Mouse (Mus musculus): ENCODE data around the gene Fut2. TPM values are rescaled to one million over a fixed set of nuclear protein-coding genes. Genes with fewer than 3 reads are reported as not detected.
"Not testable (repeated sequence)": the region's sequence is repeated elsewhere in the genome, so short reads cannot be mapped to it uniquely, and the experiment has no call there.

Gene Fut2
- polyA plus RNA-seq, 1 experiment from 2014 or later: 0.42 TPM

GRCm38 (mm10) chr7:45660746-45661478 is 5.3 kb downstream of the Fut2 start:
- H3K4me2 ChIP-seq: no peak overlapping the region
- WGBS: 70% methylated on average over 11 of the region's 11 CpGs
- no peaks in the 10 kb centered on the region for H3K27me3 ChIP-seq
- peaks cover 28% of the 10 kb centered on the region for H3K4me1 ChIP-seq
- no peak overlapping the region for H3K27ac ChIP-seq
- no peak overlapping the region for H3K4me3 ChIP-seq (replicated peaks)
- H3K9ac ChIP-seq: no peak overlapping the region
- no peaks in the 10 kb centered on the region; the same call in 1 of the 2 replicates for H3K9me3 ChIP-seq (replicated peaks)
- no peak for ATAC-seq (replicated peaks; ENCODE audit: low FRiP score)
- no peaks in the 10 kb centered on the region for H3K36me3 ChIP-seq

DNA sequence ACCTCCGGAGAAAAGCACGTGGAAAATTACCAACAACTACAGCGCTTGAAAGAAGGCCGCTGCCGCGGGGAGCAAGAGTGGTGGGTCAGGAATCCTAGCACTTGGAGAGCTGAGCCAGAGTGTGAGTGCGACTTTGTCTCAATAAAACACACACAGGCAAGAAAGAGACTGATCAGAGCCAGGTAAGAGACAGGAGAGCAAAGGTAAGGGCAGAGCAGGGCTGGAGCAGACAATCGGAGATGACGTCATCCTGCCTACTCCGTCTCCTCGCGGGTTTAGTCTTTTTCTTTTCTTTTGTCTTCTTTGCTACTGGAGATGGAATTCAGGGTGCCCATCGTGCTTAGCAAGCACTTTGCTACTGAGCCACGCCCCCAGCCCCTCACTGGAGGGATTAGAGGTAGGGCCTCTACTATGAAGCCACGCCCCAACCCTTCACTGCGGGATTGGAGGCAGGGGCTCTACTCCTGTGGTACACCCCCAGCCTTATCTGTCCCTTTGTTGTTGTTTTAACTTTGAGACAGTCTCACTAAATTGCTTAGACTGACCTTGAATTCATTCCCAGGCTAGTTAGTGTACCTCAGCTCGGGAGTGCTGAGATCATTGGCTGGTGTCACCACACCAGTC is 11.7 kb downstream of the Fut2 start:
- WGBS: 38% methylated on average over 17 of the region's 17 CpGs

GRCm38 (mm10) chr7:45650484-45650883 is 15.7 kb downstream of the Fut2 start:
- not testable (repeated sequence) for ATAC-seq (replicated peaks; ENCODE audit: low FRiP score); H3K36me3 ChIP-seq

More for the DNA sequence above, 11.7 kb downstream of the Fut2 start:
- Histone ChIP-seq H3K36me3 (no peaks in the 10 kb centered on the region), H3K9ac (no peak overlapping the region), H3K4me2 (peak overlapping the region; percentile 47), H3K4me1 (peaks cover 5% of the 10 kb centered on the region; the same call in 1 of the 2 replicates), H3K27me3 (no peaks in the 10 kb centered on the region), H3K4me3 (replicated peaks) (no peak overlapping the region), H3K9me3 (replicated peaks) (no peaks in the 10 kb centered on the region; the same call in 1 of the 2 replicates), H3K27ac (no peak overlapping the region)
- no peak for ATAC-seq (replicated peaks; ENCODE audit: low FRiP score)

DNA sequence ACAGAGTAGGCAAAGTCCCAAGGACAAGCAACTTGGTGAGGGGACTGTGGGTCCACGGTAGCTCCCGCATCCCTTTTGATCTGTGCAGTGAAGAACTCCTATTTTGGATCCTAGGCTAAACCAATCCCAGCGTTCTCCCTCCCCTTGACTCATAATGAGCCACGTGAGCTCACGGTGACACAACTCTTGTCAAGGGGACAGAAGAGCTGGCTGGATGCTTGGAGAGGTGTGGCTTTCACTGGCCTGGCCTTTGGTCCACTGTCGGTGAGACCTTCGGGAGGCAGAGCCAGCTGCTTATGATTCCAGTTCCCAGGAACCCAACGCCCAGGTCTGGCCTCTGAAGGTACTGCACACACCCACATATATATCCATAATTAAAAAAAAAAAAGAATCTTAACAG is 16.8 kb downstream of the Fut2 start:
- Histone ChIP-seq H3K4me3 (replicated peaks) (no peak overlapping the region), H3K36me3 (no peaks in the 10 kb centered on the region), H3K27me3 (no peaks in the 10 kb centered on the region), H3K4me2 (no peak overlapping the region), H3K27ac (no peak overlapping the region), H3K9ac (no peak overlapping the region), H3K9me3 (replicated peaks) (no peaks in the 10 kb centered on the region), H3K4me1 (peaks cover 9% of the 10 kb centered on the region)
- WGBS: 71% methylated on average over 8 of the region's 8 CpGs
- ATAC-seq (replicated peaks; ENCODE audit: low FRiP score): no peak

More at GRCm38 (mm10) chr7:45650484-45650883, 15.7 kb downstream of the Fut2 start:
- H3K4me3 ChIP-seq (replicated peaks); H3K4me1 ChIP-seq; H3K9ac ChIP-seq; H3K9me3 ChIP-seq (replicated peaks); H3K27me3 ChIP-seq; H3K4me2 ChIP-seq; H3K27ac ChIP-seq: not testable (repeated sequence)
- WGBS: 94% methylated on average over 20 of the region's 20 CpGs

DNA sequence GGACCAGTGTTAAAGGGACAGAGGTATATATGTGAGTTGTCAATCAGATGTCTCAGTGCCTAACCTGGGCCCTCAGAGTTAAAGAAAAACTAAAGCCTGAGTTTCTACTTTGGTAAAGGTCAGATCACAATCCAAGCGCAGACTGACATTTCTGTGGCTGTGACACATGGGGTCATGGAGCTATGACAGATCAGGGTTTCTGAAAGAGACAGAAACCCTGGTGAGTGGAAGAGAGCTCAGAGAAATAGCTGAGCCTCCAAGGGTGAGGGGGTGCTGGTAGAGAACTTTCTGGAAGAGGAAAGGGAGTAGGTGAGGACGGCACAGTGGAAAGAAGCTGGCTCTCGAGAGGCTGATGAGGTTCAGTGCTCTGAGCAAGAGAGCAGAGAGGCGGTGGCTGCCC is 19.5 kb downstream of the Fut2 start:
- ATAC-seq (replicated peaks; ENCODE audit: low FRiP score): no peak
- H3K27ac ChIP-seq: no peak overlapping the region
- no peaks in the 10 kb centered on the region for H3K9me3 ChIP-seq (replicated peaks)
- H3K36me3 ChIP-seq: no peaks in the 10 kb centered on the region
- peaks cover 29% of the 10 kb centered on the region for H3K4me1 ChIP-seq
- H3K4me3 ChIP-seq (replicated peaks): no peak overlapping the region
- H3K27me3 ChIP-seq: no peaks in the 10 kb centered on the region
- no peak overlapping the region for H3K4me2 ChIP-seq
- WGBS: 63% methylated on average over 4 of the region's 4 CpGs
- no peak overlapping the region for H3K9ac ChIP-seq

- ATAC-seq (replicated peaks; ENCODE audit: low FRiP score): no peak
- no peak overlapping the region for H3K27ac ChIP-seq
- no peaks in the 10 kb centered on the region for H3K9me3 ChIP-seq (replicated peaks)
- no peaks in the 10 kb centered on the region for H3K36me3 ChIP-seq
- H3K4me3 ChIP-seq (replicated peaks): no peak overlapping the region
- H3K27me3 ChIP-seq: no peaks in the 10 kb centered on the region
- 82% methylated on average over 7 of the region's 7 CpGs for WGBS
- H3K4me1 ChIP-seq: peaks cover 40% of the 10 kb centered on the region
- no peak overlapping the region for H3K4me2 ChIP-seq
- H3K9ac ChIP-seq: no peak overlapping the region
Observed at GRCm38 (mm10) chr7:45645591-45645971, 20.6 kb downstream of the Fut2 start.

DNA sequence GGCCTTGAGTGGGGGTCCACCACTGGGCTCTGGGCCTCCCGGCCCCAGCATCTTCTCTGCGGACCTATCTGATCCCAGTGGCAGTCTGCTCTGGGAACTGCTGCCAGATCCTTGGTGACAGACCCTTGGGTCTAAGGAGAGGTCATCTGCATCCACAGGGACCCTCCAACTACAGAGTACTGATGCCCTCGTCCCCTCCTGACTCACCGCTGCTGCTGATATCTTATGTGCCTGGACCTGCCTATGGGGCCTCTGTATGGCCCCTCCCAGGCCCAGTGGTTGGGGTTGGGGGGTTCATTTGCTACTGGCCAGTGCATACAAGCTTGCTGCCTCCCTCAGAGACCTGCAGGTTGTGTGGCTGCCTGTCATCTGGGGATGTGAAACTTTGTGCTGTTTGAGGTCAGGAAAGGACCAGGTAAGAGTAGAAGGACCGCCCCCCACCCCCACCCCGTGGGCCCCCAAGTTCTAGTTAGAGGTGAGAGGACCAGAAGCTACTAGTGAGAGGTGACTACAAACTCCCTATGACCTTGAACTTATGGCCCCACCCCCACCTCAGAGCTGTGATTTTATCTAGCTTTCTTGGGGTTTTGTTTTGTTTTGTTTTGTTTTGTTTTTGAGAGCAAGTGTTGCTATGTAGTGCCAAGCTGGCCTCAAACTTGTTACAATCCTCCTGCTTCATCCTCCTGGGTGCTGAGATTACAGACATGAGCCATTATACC is 21.2 kb downstream of the Fut2 start:
- H3K36me3 ChIP-seq: no peaks in the 10 kb centered on the region
- WGBS: 71% methylated on average over 6 of the region's 6 CpGs
- H3K4me2 ChIP-seq: peak overlapping the region; percentile 76
- no peaks in the 10 kb centered on the region for H3K27me3 ChIP-seq
- H3K9me3 ChIP-seq (replicated peaks): no peaks in the 10 kb centered on the region
- peak overlapping the region; percentile 95 for H3K27ac ChIP-seq
- peak overlapping the region; percentile 47 for H3K4me3 ChIP-seq (replicated peaks)
- H3K9ac ChIP-seq: peak overlapping the region; percentile 39; the same call in 1 of the 2 replicates
- ATAC-seq (replicated peaks; ENCODE audit: low FRiP score): no peak
- H3K4me1 ChIP-seq: peaks cover 45% of the 10 kb centered on the region

DNA sequence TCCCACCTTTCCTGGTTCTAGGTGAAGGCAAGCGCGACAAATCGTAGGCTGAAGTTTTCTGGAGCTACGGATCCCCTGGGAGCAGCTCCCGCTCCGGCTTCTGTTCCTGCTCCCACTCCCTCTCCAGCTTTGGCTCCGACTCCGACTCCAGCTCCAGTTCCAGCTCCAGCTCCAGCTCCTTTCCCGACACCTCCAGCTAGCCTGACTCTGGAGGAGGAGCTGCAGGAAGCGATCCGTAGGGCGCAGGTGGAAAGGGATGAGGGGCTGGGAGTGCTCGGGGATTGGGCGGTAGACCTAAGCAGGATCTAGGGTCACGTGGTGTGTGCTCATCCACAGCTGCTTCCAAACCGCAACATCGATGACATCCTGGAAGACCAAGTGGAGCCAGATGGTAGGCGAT is 22.0 kb downstream of the Fut2 start:
- peaks cover 54% of the 10 kb centered on the region for H3K4me1 ChIP-seq
- peak overlapping the region; percentile 76 for H3K4me2 ChIP-seq
- H3K9me3 ChIP-seq (replicated peaks): no peaks in the 10 kb centered on the region
- peak; percentile 13 for ATAC-seq (replicated peaks; ENCODE audit: low FRiP score)
- H3K36me3 ChIP-seq: no peaks in the 10 kb centered on the region
- H3K27ac ChIP-seq: peak overlapping the region; percentile 95
- H3K4me3 ChIP-seq (replicated peaks): peak overlapping the region; percentile 47
- peak overlapping the region; percentile 39 for H3K9ac ChIP-seq
- no peaks in the 10 kb centered on the region for H3K27me3 ChIP-seq
- WGBS: 5% methylated on average over 18 of the region's 18 CpGs

GRCm38 (mm10) chr7:45643441-45644178 is 22.6 kb downstream of the Fut2 start:
- 2% methylated on average over 28 of the region's 28 CpGs for WGBS
- H3K4me1 ChIP-seq: peaks cover 59% of the 10 kb centered on the region
- H3K9ac ChIP-seq: peak overlapping the region; percentile 61
- peak overlapping the region; percentile 95 for H3K27ac ChIP-seq
- peak overlapping the region; percentile 47 for H3K4me3 ChIP-seq (replicated peaks)
- no peaks in the 10 kb centered on the region for H3K27me3 ChIP-seq
- ATAC-seq (replicated peaks; ENCODE audit: low FRiP score): peak; percentile 91
- no peaks in the 10 kb centered on the region for H3K36me3 ChIP-seq
- H3K4me2 ChIP-seq: peak overlapping the region; percentile 76
- no peaks in the 10 kb centered on the region for H3K9me3 ChIP-seq (replicated peaks)

GRCm38 (mm10) chr7:45642503-45643255 is 23.5 kb downstream of the Fut2 start:
- H3K36me3 ChIP-seq: no peaks in the 10 kb centered on the region
- H3K4me1 ChIP-seq: peaks cover 68% of the 10 kb centered on the region

DNA sequence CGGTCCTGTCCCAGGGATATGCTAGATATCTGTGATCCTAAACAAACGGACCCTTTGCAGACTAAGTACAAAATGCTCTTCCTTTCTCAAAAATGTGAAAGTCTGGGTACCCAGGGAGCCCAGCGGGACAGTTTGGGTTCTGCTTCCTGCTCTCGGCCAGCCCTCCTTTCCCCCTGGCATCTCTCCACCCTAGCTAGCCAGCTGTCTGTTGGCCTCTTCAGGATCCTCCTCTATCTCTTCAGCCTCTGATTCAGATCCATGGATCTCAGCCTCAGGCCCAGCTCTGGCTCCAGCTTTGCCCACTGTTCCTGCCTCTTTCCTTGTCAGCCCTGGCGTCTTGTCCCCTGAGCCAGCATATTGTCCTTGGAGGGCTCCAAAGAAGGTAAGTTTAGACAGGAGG is 24.1 kb downstream of the Fut2 start:
- Histone ChIP-seq H3K9ac (0 out of 2 replicates have a peak overlapping the region, but pooled peaks have one; percentile 14), H3K27ac (peak overlapping the region; percentile 57; the same call in 1 of the 2 replicates), H3K27me3 (no peaks in the 10 kb centered on the region), H3K9me3 (replicated peaks) (no peaks in the 10 kb centered on the region), H3K4me3 (replicated peaks) (peak overlapping the region; percentile 47), H3K4me2 (peak overlapping the region; percentile 76), H3K36me3 (peaks cover 2% of the 10 kb centered on the region; the same call in 1 of the 2 replicates), H3K4me1 (peaks cover 69% of the 10 kb centered on the region)
- WGBS: 76% methylated on average over 5 of the region's 5 CpGs
- no peak for ATAC-seq (replicated peaks; ENCODE audit: low FRiP score)

More at GRCm38 (mm10) chr7:45642503-45643255, 23.5 kb downstream of the Fut2 start:
- peak overlapping the region; percentile 76 for H3K4me2 ChIP-seq
- 31% methylated on average over 16 of the region's 16 CpGs for WGBS
- no peaks in the 10 kb centered on the region for H3K27me3 ChIP-seq
- ATAC-seq (replicated peaks; ENCODE audit: low FRiP score): no peak
- peak overlapping the region; percentile 47 for H3K4me3 ChIP-seq (replicated peaks)
- no peaks in the 10 kb centered on the region for H3K9me3 ChIP-seq (replicated peaks)
- peak overlapping the region; percentile 61 for H3K9ac ChIP-seq
- peak overlapping the region; percentile 95 for H3K27ac ChIP-seq
